Mouse (Mus musculus) megakaryocyte, embryonic 14.5 days (primary cell): ENCODE measurements at regions not wholly inside any gene's neighbourhood (a gene's known extent, or its start where the extent isn't known, plus 50 kb on each side); places are given as distances from the start of the nearest gene placed in this dataset.

Source experiments
- FLI1 ChIP-seq: IDR thresholded peaks from 2 replicates; pipeline ENCODE4 v1.6.1; 2012; ENCODE audit warnings: low read length, inconsistent platforms, mixed read lengths
- GATA1 ChIP-seq: IDR thresholded peaks from 3 replicates; pipeline ENCODE4 v1.6.1; 2012; ENCODE audit warnings: mixed read lengths, low read length, inconsistent platforms, borderline replicate concordance

DNA sequence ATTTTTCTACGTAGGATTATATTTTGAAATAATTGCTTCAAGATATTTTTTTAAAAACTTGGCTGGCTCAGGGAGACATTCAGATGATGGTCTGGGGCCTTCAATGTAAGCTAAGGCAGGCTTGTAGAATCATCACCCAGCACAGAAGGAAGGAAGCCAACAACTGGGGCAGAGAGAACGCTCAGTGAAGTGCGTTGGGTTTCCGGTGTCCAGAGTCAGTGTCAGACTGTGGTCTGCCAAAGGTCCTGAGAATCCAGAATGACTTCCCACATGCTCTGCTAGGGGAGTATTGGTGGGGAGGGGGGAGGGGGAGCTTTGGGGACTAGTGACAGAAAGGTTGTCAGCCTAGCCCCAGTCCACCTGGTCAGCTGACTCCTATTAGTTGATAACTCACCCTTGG is 118.1 kb downstream of the Tmem17 start:
- TF ChIP-seq GATA1 (no peak), FLI1 (no peak)
